Mouse (Mus musculus) spleen, adult 2 months (tissue): Measurements from ENCODE around the gene Dpy19l1. TPM values are rescaled to one million over a fixed set of nuclear protein-coding genes. Genes with fewer than 3 reads are reported as not detected.

Experiments used
- DNase-seq, 2 experiments: peaks; one replicate each; pipeline versions ENCODE4 v3.0.0 to v3.0.0-alpha.2; 2012 to 2021; ENCODE audit warnings: low spot score in 2 of 2, low read depth in 1 of 2
- H3K27ac ChIP-seq: fragments of 200-500 bp; 2 replicates; pipeline ENCODE4 v1.5.1; 2012; ENCODE audit warnings: low read length, inconsistent platforms; ENCODE audit not compliant: insufficient read depth
- H3K27me3 ChIP-seq: fragments of 200-500 bp; 2 replicates; pipeline ENCODE4 v1.6.1; 2012; ENCODE audit warnings: mild to moderate bottlenecking, moderate library complexity, low read length, inconsistent platforms; ENCODE audit not compliant: control insufficient read depth, insufficient read depth
- H3K36me3 ChIP-seq: fragments of 200-500 bp; 2 replicates; pipeline ENCODE4 v1.6.1; 2012; ENCODE audit warnings: mild to moderate bottlenecking, low read length, inconsistent platforms; ENCODE audit not compliant: control insufficient read depth, insufficient read depth
- H3K4me1 ChIP-seq: fragments of 200-500 bp; 2 replicates; pipeline ENCODE4 v1.6.1; 2011; ENCODE audit warnings: inconsistent platforms; ENCODE audit not compliant: control insufficient read depth, insufficient read depth, insufficient read length
- H3K4me3 ChIP-seq: fragments of 200-500 bp; 2 replicates; pipeline ENCODE4 v1.5.1; 2011; ENCODE audit warnings: mild to moderate bottlenecking, inconsistent platforms; ENCODE audit not compliant: insufficient read depth, insufficient read length; ENCODE audit errors: extremely low read depth
- CTCF ChIP-seq: fragments of 200-500 bp; IDR thresholded peaks from 2 replicates; pipeline ENCODE4 v1.5.1; 2011; ENCODE audit warnings: mild to moderate bottlenecking, inconsistent platforms; ENCODE audit not compliant: insufficient read depth, insufficient read length, insufficient replicate concordance; ENCODE audit errors: extremely low read depth
- POLR2A ChIP-seq: fragments of 200-500 bp; IDR thresholded peaks from 2 replicates; pipeline ENCODE4 v1.6.1; 2011; ENCODE audit warnings: low read depth, low read length, inconsistent platforms
- WGBS: fragments of 180-500 bp; shearing (Covaris S2); methylation state at CpG from one replicate; pipeline ENCODE4 v1.1.7; 2018; 5-methylcytosine and 5-hydroxymethylcytosine counted together
- polyA plus RNA-seq: library from polyadenylated mRNA; depleted of rRNA; stranded (reverse); fragments of >200 nt; gene quantifications from 2 replicates; pipeline ENCODE4 v1.2.3, GENCODE M21; 2012; rRNA removed

Dpy19l1 gene
- 12.1 TPM in 2 replicates for polyA plus RNA-seq

GRCm38 (mm10) chr9:24503067-24503857 is at the start of gene Dpy19l1:
TSS of gene Dpy19l1 (minus strand) at chr9:24503140.
- peak; percentile 70 to 89 for DNase-seq
- under 1% methylated on average over 97 of the region's 99 CpGs for WGBS
- Histone ChIP-seq H3K4me1 (peaks cover 10% of the 10 kb centered on the region), H3K27ac (peak within 1 kb of the TSS; percentile 86), H3K27me3 (no peaks in the 10 kb centered on the region), H3K4me3 (peak within 1 kb of the TSS; percentile 80), H3K36me3 (no peaks in the 10 kb centered on the region)
- TF ChIP-seq POLR2A (peak; percentile 95), CTCF (peak; percentile 38; the same call in 1 of the 2 replicates)

- WGBS, result 42% methylated on average over 2 of the region's 2 CpGs
- H3K4me3 ChIP-seq, result no peak overlapping the region
- H3K4me1 ChIP-seq, result no peaks in the 10 kb centered on the region
- no peak overlapping the region for H3K27ac ChIP-seq
- H3K36me3 ChIP-seq, result no peaks in the 10 kb centered on the region
- TF ChIP-seq POLR2A (no peak), CTCF (no peak)
- H3K27me3 ChIP-seq, result no peaks in the 10 kb centered on the region
- no peak for DNase-seq
Measured at GRCm38 (mm10) chr9:24538159-24538558, 35.2 kb upstream of the Dpy19l1 start.

GRCm38 (mm10) chr9:24516575-24517139 is 13.7 kb upstream of the Dpy19l1 start:
- 57% methylated on average over 10 of the region's 10 CpGs for WGBS
- no peak overlapping the region for H3K4me3 ChIP-seq
- H3K27me3 ChIP-seq, result no peaks in the 10 kb centered on the region
- peak; percentile 63; the same call in 1 of the 2 replicates for TF ChIP-seq CTCF
- TF ChIP-seq POLR2A, result no peak
- no peaks in the 10 kb centered on the region for H3K36me3 ChIP-seq
- no peak overlapping the region for H3K27ac ChIP-seq
- peak in 1 of 2 experiments; percentile 50 for DNase-seq
- H3K4me1 ChIP-seq, result no peaks in the 10 kb centered on the region; the same call in 1 of the 2 replicates

GRCm38 (mm10) chr9:24514078-24514469 is 11.1 kb upstream of the Dpy19l1 start:
- Histone ChIP-seq H3K27ac (no peak overlapping the region), H3K36me3 (no peaks in the 10 kb centered on the region), H3K4me1 (no peaks in the 10 kb centered on the region; the same call in 1 of the 2 replicates), H3K27me3 (no peaks in the 10 kb centered on the region), H3K4me3 (no peak overlapping the region)
- TF ChIP-seq CTCF (no peak), POLR2A (no peak)
- WGBS, result 79% methylated on average over 5 of the region's 5 CpGs
- DNase-seq, result no peak

GRCm38 (mm10) chr9:24513290-24514077 is 10.5 kb upstream of the Dpy19l1 start:
- H3K4me3 ChIP-seq, result no peak overlapping the region
- TF ChIP-seq POLR2A (no peak), CTCF (no peak)
- no peaks in the 10 kb centered on the region for H3K27me3 ChIP-seq
- H3K36me3 ChIP-seq, result no peaks in the 10 kb centered on the region
- no peak for DNase-seq
- H3K4me1 ChIP-seq, result no peaks in the 10 kb centered on the region; the same call in 1 of the 2 replicates
- no peak overlapping the region for H3K27ac ChIP-seq
- 83% methylated on average over 9 of the region's 9 CpGs for WGBS

- 65% methylated on average over 5 of the region's 5 CpGs for WGBS
- H3K36me3 ChIP-seq, result no peaks in the 10 kb centered on the region
- no peak for DNase-seq
- H3K4me3 ChIP-seq, result no peak overlapping the region
- 0 out of 2 replicates have a peak overlapping the region, but pooled peaks have one; percentile 4 for H3K27ac ChIP-seq
- no peaks in the 10 kb centered on the region; the same call in 1 of the 2 replicates for H3K4me1 ChIP-seq
- H3K27me3 ChIP-seq, result no peaks in the 10 kb centered on the region
- no peak for TF ChIP-seq CTCF
- no peak for TF ChIP-seq POLR2A
Measured at GRCm38 (mm10) chr9:24512121-24512539, 9.2 kb upstream of the Dpy19l1 start.
